Mouse (Mus musculus) ES-E14 (cell line): ENCODE results near the gene Cul4b. TPM values are rescaled to one million over a fixed set of nuclear protein-coding genes. Genes with fewer than 3 reads are reported as not detected.
A peak's percentile ranks its signal among the peaks of the same experiment; 100 is the strongest.

Experiments used
- DNase-seq: peaks from one replicate; pipeline ENCODE4 v3.0.0-alpha.2; 2013; ENCODE audit warnings: low read depth, low spot score
- H3K27ac ChIP-seq: 2 replicates; pipeline ENCODE4 v1.5.1; 2012; ENCODE audit warnings: low read depth, mild to moderate bottlenecking, low read length, moderate library complexity, mixed read lengths; ENCODE audit not compliant: poor library complexity, insufficient read depth, severe bottlenecking
- H3K36me3 ChIP-seq: 2 replicates; pipeline ENCODE4 v1.6.1; 2012; ENCODE audit warnings: mild to moderate bottlenecking, low read length, moderate library complexity, mixed read lengths; ENCODE audit not compliant: control insufficient read depth, poor library complexity, insufficient read depth, severe bottlenecking
- H3K4me1 ChIP-seq, 2 experiments: fragments of 150-350 bp in 1 of 2; sonication (generic) in 1 of 2; 2 replicates each; pipeline ENCODE4 v1.6.1; 2012; ENCODE audit warnings: low read length in 2 of 2, mild to moderate bottlenecking in 1 of 2, mixed read lengths in 1 of 2; ENCODE audit not compliant: control insufficient read depth in 2 of 2, insufficient read depth in 2 of 2, poor library complexity in 1 of 2
- H3K4me3 ChIP-seq, 2 experiments: fragments of 150-350 bp in 1 of 2; sonication (generic) in 1 of 2; 2 replicates each; pipeline ENCODE4 v1.5.1; 2012; ENCODE audit warnings: low read length in 2 of 2, low read depth in 1 of 2, mild to moderate bottlenecking in 1 of 2, mixed read lengths in 1 of 2; ENCODE audit not compliant: insufficient read depth in 1 of 2, poor library complexity in 1 of 2, severe bottlenecking in 1 of 2
- H3K9ac ChIP-seq: 2 replicates; pipeline ENCODE4 v1.6.1; 2012; ENCODE audit warnings: low read depth, mild to moderate bottlenecking, low read length, mixed read lengths; ENCODE audit not compliant: poor library complexity, insufficient read depth, severe bottlenecking
- H3K9me3 ChIP-seq: fragments of 150-350 bp; sonication (generic); 2 replicates; pipeline ENCODE4 v1.6.1; 2012; ENCODE audit warnings: low read depth, mild to moderate bottlenecking, low read length; ENCODE audit not compliant: control insufficient read depth, insufficient read depth
- CHD2 ChIP-seq: IDR thresholded peaks from 2 replicates; pipeline ENCODE4 v1.6.1; 2014; ENCODE audit warnings: mild to moderate bottlenecking, low read depth, low read length, inconsistent platforms
- HCFC1 ChIP-seq: IDR thresholded peaks from 2 replicates; pipeline ENCODE4 v1.6.1; 2012; ENCODE audit warnings: low read length, inconsistent platforms, borderline replicate concordance; ENCODE audit not compliant: insufficient read depth
- MAFK ChIP-seq: IDR thresholded peaks from 2 replicates; pipeline ENCODE4 v1.6.1; 2014; ENCODE audit warnings: mild to moderate bottlenecking, low read depth, low read length, inconsistent platforms; ENCODE audit not compliant: insufficient read depth
- ZC3H11A ChIP-seq: IDR thresholded peaks from 2 replicates; pipeline ENCODE4 v1.6.1; 2012; ENCODE audit warnings: low read depth, mild to moderate bottlenecking, inconsistent platforms, low read length, borderline replicate concordance
- ZNF384 ChIP-seq: IDR thresholded peaks from 2 replicates; pipeline ENCODE4 v1.6.1; 2012; ENCODE audit warnings: low read depth, low read length, inconsistent platforms
- in situ Hi-C, 2 experiments: fragments of 600-800 bp; cut with MboI; formaldehyde crosslinking; loops; one replicate each; pipeline ENCODE4 v1.15.1; 2025; ENCODE audit warnings: low sequenced_read_pairs in 2 of 2, inconsistent platforms in 1 of 2; ENCODE audit not compliant: unreplicated experiment in 2 of 2
- total RNA-seq: library from RNA; depleted of rRNA; stranded (reverse); fragments of 300-350 nt; gene quantifications from 2 replicates; pipeline ENCODE4 v1.2.3, GENCODE M21; 2012

Cul4b gene
- total RNA-seq, 1 experiment, result 114 TPM

DNA sequence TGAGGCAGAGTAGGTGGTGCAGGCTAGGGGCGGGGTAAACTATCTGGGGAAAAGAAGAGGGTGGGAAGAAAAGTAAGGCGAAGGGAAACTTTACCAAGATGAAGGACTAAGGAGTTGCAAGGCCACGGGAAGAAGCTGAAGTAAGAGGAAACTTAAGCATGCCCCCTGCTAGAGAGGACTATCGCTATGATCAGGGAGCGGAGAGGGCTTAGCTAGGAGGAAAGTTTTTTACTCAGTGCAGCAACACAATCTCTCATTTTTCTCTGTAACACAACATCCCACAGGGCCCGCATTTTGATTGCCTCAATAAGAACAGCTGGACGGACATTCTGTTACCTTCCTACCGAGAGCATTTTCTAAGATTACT is 10.8 kb downstream of the Cul4b start:
- no peak for DNase-seq
- peak overlapping the region; percentile 69 to 91 for H3K4me3 ChIP-seq
- in situ Hi-C loops, result no loop called here
- peak overlapping the region; percentile 78 for H3K9ac ChIP-seq
- peaks cover 0 to 7% of the 10 kb centered on the region in 2 experiments; a peak in 2 of 4 replicates for H3K4me1 ChIP-seq
- H3K9me3 ChIP-seq, result no peaks in the 10 kb centered on the region
- no peak for TF ChIP-seq HCFC1
- no peak for TF ChIP-seq ZNF384
- TF ChIP-seq ZC3H11A, result no peak
- no peak for TF ChIP-seq MAFK
- H3K27ac ChIP-seq, result peak overlapping the region; percentile 96; the same call in 1 of the 2 replicates
- peaks cover 15% of the 10 kb centered on the region for H3K36me3 ChIP-seq

DNA sequence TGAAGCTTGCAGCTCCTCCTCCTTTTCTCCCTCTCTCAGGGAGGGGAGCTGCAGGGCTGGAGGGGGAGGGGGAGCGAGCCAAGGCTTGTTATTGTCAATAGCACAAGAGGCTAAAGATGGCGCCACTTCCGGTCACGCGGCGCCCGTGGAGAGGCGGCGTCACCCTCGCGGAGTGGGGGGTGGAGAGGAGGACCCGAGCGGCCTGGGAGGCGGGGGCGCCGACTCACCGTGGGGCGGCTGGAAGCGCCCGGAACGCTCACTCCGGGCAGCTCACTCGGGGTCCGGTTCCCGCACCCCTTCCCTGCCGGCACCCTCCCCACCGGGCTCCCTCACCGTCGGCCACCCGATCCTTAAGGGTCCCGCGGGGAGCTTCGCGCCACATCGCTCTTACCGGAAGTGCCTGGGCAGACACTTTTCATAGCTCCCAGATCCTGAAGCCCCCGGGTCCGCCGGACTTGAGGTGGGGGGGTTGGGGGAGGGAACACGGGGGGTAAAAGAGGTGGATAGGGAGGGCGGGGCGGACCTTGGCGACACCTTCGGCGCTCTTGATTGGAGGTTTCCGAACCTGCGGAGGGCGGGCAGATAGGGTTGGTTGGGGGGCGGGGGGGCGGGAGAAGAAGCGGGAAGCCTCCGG is 11.3 kb downstream of the Cul4b start:
- H3K9ac ChIP-seq, result peak overlapping the region; percentile 92
- peaks cover 15% of the 10 kb centered on the region for H3K36me3 ChIP-seq
- in situ Hi-C loops, result no loop called here
- peaks cover 0 to 7% of the 10 kb centered on the region in 2 experiments; a peak in 2 of 4 replicates for H3K4me1 ChIP-seq
- peak overlapping the region; percentile 77 to 91 for H3K4me3 ChIP-seq
- no peaks in the 10 kb centered on the region for H3K9me3 ChIP-seq
- no peak for TF ChIP-seq ZC3H11A
- TF ChIP-seq CHD2, result no peak
- no peak for TF ChIP-seq MAFK
- no peak for TF ChIP-seq HCFC1
- TF ChIP-seq ZNF384, result no peak
- H3K27ac ChIP-seq, result peak overlapping the region; percentile 96
- peak; percentile 65 for DNase-seq

DNA sequence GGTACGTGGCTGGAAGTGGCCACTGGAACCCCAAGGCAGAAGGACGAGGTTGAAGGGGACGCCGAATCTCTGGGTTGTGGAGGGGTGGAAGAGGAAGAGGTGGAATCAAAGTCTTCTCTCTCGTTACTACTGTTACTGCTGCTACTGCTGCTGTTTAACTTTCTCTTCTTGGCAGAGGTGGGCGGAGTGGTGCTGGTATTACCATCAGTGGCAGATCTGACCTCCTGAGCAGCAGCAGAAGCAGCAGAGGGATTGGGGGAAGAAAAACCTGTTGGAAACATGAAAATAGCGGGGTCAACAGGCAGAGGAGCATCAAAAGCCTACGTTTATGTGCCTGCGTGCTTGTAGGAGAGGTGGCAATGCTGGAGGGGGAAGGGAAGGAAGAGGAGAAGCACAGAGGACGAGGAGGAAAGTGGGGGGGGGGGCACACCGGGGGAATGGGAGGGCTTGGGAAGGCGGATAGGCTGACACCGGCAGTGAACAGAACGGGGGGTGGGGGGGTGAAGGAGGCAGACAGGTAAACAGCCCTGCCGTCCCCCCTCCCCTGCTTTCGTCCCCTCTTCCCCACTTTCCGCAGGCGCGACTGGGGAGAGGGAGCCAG is 12.0 kb downstream of the Cul4b start:
- in situ Hi-C loops, result no loop called here
- TF ChIP-seq HCFC1 (no peak), CHD2 (no peak), ZNF384 (no peak), MAFK (no peak), ZC3H11A (no peak)
- H3K27ac ChIP-seq, result peak overlapping the region; percentile 96
- H3K9me3 ChIP-seq, result no peaks in the 10 kb centered on the region
- H3K4me3 ChIP-seq, result peak overlapping the region; percentile 77 to 83
- peaks cover 17% of the 10 kb centered on the region for H3K36me3 ChIP-seq
- H3K4me1 ChIP-seq, result peaks cover 0 to 7% of the 10 kb centered on the region in 2 experiments; a peak in 2 of 4 replicates
- peak overlapping the region; percentile 92 for H3K9ac ChIP-seq
- no peak for DNase-seq

DNA sequence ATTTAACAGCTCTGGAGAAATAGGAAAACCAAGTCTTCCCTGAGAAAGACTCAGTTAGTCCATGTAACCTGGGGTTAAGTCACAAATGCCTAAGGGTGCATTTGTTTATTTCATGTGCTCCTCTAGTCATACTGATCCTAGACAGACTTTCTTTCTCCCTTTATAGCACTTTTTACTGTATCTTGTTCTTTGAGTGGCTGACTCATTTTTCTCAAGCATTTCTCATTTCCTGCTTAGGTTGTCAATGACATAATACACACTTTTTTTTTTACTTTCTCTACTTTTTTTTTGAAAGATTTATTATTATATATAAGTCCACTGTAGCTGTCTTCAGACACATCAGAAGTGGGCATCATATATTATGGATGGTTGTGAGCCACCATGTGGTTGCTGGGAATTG is 22.7 kb downstream of the Cul4b start:
- no peak overlapping the region for H3K4me3 ChIP-seq
- H3K4me1 ChIP-seq, result no peaks in the 10 kb centered on the region; a peak in 1 of 4 replicates
- H3K36me3 ChIP-seq, result peaks cover 10% of the 10 kb centered on the region
- no peaks in the 10 kb centered on the region for H3K9me3 ChIP-seq
- TF ChIP-seq HCFC1 (no peak), CHD2 (no peak), MAFK (no peak), ZNF384 (no peak), ZC3H11A (no peak)
- H3K9ac ChIP-seq, result no peak overlapping the region
- no peak for DNase-seq
- H3K27ac ChIP-seq, result no peak overlapping the region
- in situ Hi-C loops, result no loop called here
